Mouse (Mus musculus) urinary bladder, adult 2 months (tissue): ENCODE measurements around the gene Mrpl20. TPM values are rescaled to one million over a fixed set of nuclear protein-coding genes. Genes with fewer than 3 reads are reported as not detected.
A peak's percentile ranks its signal among the peaks of the same experiment; 100 is the strongest.

Source experiments
- DNase-seq: peaks from one replicate; pipeline ENCODE4 v3.0.0; 2022; ENCODE audit warnings: low spot score
- polyA plus RNA-seq: library from polyadenylated mRNA; depleted of rRNA; stranded (reverse); fragments of >200 nt; gene quantifications from 2 replicates; pipeline ENCODE4 v1.2.3, GENCODE M21; 2012

Gene Mrpl20
- polyA plus RNA-seq, 1 experiment = 96.4 TPM

- peak; percentile 91 for DNase-seq
Measured at GRCm38 (mm10) chr4:155831205-155831766, 28.6 kb downstream of the Mrpl20 start, which contains the start of gene Aurkaip1. Gene Aurkaip1 (plus strand): TSS chr4:155831272.

- no peak for DNase-seq
Measured at GRCm38 (mm10) chr4:155831831-155832230, 29.2 kb downstream of the Mrpl20 start.

- no peak for DNase-seq
Measured at GRCm38 (mm10) chr4:155832321-155832720, 29.6 kb downstream of the Mrpl20 start.

- DNase-seq = no peak
Measured at GRCm38 (mm10) chr4:155833234-155833633, 30.6 kb downstream of the Mrpl20 start.

- no peak for DNase-seq
Measured at GRCm38 (mm10) chr4:155833836-155834235, 31.2 kb downstream of the Mrpl20 start.

- no peak for DNase-seq
Measured at GRCm38 (mm10) chr4:155837404-155838010, 34.8 kb downstream of the Mrpl20 start.

- no peak for DNase-seq
Measured at GRCm38 (mm10) chr4:155838187-155839153, 35.8 kb downstream of the Mrpl20 start.

- peak; percentile 56 for DNase-seq
Measured at GRCm38 (mm10) chr4:155839483-155839910, 36.8 kb downstream of the Mrpl20 start, which contains the start of gene Mxra8. Gene Mxra8 (plus strand): TSS chr4:155839680.

GRCm38 (mm10) chr4:155840076-155841002 lies 37.7 kb downstream of the Mrpl20 start:
- DNase-seq = peak; percentile 17

GRCm38 (mm10) chr4:155841003-155841454 lies 38.4 kb downstream of the Mrpl20 start:
- peak; percentile 46 for DNase-seq

- peak; percentile 22 for DNase-seq
Measured at GRCm38 (mm10) chr4:155841651-155842270, 39.1 kb downstream of the Mrpl20 start.

GRCm38 (mm10) chr4:155843231-155843630 lies 40.6 kb downstream of the Mrpl20 start:
- DNase-seq = no peak

GRCm38 (mm10) chr4:155846871-155847578 lies 44.3 kb downstream of the Mrpl20 start, which contains the start of gene Dvl1:
Gene Dvl1 (plus strand): TSS chr4:155847402.
- DNase-seq = peak; percentile 97

GRCm38 (mm10) chr4:155847591-155848352 lies 45.1 kb downstream of the Mrpl20 start:
- DNase-seq = no peak

GRCm38 (mm10) chr4:155848434-155849095 lies 45.9 kb downstream of the Mrpl20 start:
- peak; percentile 18 for DNase-seq

GRCm38 (mm10) chr4:155849391-155849790 lies 46.7 kb downstream of the Mrpl20 start:
- peak; percentile 14 for DNase-seq

- DNase-seq = peak; percentile 11
Measured at GRCm38 (mm10) chr4:155849792-155850451, 47.2 kb downstream of the Mrpl20 start.

- DNase-seq = peak; percentile 19
Measured at GRCm38 (mm10) chr4:155851368-155851767, 48.7 kb downstream of the Mrpl20 start.
